Comparison of ENCODE assay signal across 8 mouse cellular contexts in the genomic region with DNA sequence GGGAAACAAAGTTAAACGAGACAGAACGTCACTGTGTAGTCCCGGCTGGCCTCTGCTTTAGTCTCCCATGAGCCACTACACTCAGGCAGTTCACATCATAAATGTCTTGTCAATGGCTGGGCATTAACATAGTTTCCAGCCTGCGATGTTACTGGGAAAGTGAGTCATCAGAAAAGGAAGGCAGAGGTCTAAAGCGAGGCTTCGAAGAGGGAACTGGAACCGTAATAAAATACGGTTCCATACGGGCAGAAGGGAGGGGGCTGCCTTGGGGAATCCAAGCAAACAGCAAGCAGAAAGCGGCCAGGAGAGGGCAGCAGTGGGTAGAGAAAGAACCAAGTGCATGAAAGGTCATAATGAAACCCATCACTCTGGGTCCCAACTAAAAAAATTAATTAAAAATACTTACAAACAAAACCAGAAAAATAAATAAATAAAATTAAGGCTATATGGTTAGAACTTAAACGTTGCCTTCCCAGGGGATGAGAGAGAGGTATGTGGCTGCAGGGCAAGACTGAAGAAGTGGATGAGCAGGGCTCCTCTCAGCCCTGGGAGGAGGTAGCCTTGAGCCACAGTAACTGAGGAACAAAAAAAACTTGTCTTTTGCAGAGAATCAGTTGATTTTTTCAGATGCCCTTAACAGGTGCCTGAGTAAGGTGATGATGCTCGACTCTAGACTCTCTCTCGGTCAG. TPM values are rescaled to one million over a fixed set of nuclear protein-coding genes. Genes with fewer than 3 reads are reported as not detected.
DNase-seq lines count a peak whose midpoint lies in the region; ATAC-seq lines count a peak whose summit lies in the region.

No protein-coding gene starts in this region.

- H3K36me3 ChIP-seq in hindbrain, embryonic 14.5 days (replicated peaks; ENCODE audit: control insufficient read depth, insufficient read depth): peaks cover 22% of the 10 kb centered on the region

- H3K4me1 ChIP-seq in hindbrain, embryonic 14.5 days (replicated peaks; ENCODE audit: control insufficient read depth, insufficient read depth, low read length): no peaks in the 10 kb centered on the region

- no peak overlapping the region for H3K4me3 ChIP-seq in hindbrain, embryonic 14.5 days (replicated peaks; ENCODE audit: low read length)

- no peak overlapping the region for H3K27ac ChIP-seq in hindbrain, embryonic 14.5 days

- H3K27me3 ChIP-seq in hindbrain, embryonic 14.5 days (ENCODE audit: control insufficient read depth, insufficient read depth, low read length): no peaks in the 10 kb centered on the region

- H3K9ac ChIP-seq in hindbrain, embryonic 14.5 days: no peak overlapping the region

- DNase-seq in R1 (ENCODE audit: low read depth, low spot score): peak; percentile 67
- peak; percentile 92 to 97 for DNase-seq in cerebellum, postnatal 14 days
- peak; percentile 73 to 77 for DNase-seq in frontal cortex, postnatal 36 days (ENCODE audit: low spot score in 2 of 2)
- DNase-seq in hindbrain, embryonic 14.5 days (ENCODE audit: low spot score): peak; percentile 75
- DNase-seq in layer of hippocampus, postnatal 36 days: peak; percentile 71 to 80
- peak; percentile 86 to 87 for DNase-seq in right cerebral cortex, adult 2 months (ENCODE audit: low spot score in 2 of 2)
- DNase-seq in urinary bladder, postnatal 25 days (ENCODE audit: low spot score): peak; percentile 77

- 35% methylated on average over 13 of the region's 13 CpGs for WGBS in hindbrain, embryonic 14.5 days

- peak; percentile 60; the same call in 1 of the 2 replicates for ATAC-seq in hindbrain, embryonic 14.5 days (ENCODE audit: low FRiP score)
- ATAC-seq in megakaryocyte, adult 5-6 weeks (ENCODE audit: poor library complexity, severe bottlenecking): peak; percentile 99

- H3K9me3 ChIP-seq in hindbrain, embryonic 14.5 days (ENCODE audit: control insufficient read depth, low read length): no peaks in the 10 kb centered on the region

- H3K4me2 ChIP-seq in hindbrain, embryonic 14.5 days (replicated peaks): peak overlapping the region; percentile 15

RNA-seq across cellular contexts. Expression of a gene that starts 24.4 kb away (rescaled TPM):
- polyA plus RNA-seq in hindbrain, embryonic 14.5 days (2014; fragmentation: Nextera tagmentation; extraction: Ambion mirVana): 48.4 and 49.1 TPM in 2 replicates
- total RNA-seq in layer of hippocampus, postnatal 36 days (2021): 10 to 100 TPM; 44.9 to 61.6 TPM
- 72.2 and 73.9 TPM in 2 replicates for total RNA-seq in megakaryocyte, adult 5-6 weeks (2015)
- total RNA-seq in megakaryocyte, adult 5-6 weeks (2017): 46.5 and 48.2 TPM in 2 replicates

RNA-seq across cellular contexts. Expression of a gene that starts 33.1 kb away (rescaled TPM):
- polyA plus RNA-seq in hindbrain, embryonic 14.5 days (2014; fragmentation: Nextera tagmentation; extraction: Ambion mirVana): 23.8 and 25.4 TPM in 2 replicates
- total RNA-seq in layer of hippocampus, postnatal 36 days (2021): 10 to 100 TPM; 60.5 to 61.2 TPM
- 0.67 and 0.96 TPM in 2 replicates for total RNA-seq in megakaryocyte, adult 5-6 weeks (2015)
- total RNA-seq in megakaryocyte, adult 5-6 weeks (2017): 0.44 and 2.1 TPM in 2 replicates

Comparison
In these comparisons a context has a peak if more than half of its experiments do, and no peak if none do; other contexts are left out.
1. RNA of a gene that starts 33.1 kb away (total RNA-seq): 60.5 to 61.2 TPM in layer of hippocampus, postnatal 36 days; 0.44 to 2.1 TPM in megakaryocyte, adult 5-6 weeks; every median in the first group is over 10 times any median in the second.
2. Peak in every context shown above with its lines, with median percentiles within 50 percentile points of each other: DNase-seq.